Comparison of ENCODE assay signal across 13 mouse cellular contexts in the genomic region with DNA sequence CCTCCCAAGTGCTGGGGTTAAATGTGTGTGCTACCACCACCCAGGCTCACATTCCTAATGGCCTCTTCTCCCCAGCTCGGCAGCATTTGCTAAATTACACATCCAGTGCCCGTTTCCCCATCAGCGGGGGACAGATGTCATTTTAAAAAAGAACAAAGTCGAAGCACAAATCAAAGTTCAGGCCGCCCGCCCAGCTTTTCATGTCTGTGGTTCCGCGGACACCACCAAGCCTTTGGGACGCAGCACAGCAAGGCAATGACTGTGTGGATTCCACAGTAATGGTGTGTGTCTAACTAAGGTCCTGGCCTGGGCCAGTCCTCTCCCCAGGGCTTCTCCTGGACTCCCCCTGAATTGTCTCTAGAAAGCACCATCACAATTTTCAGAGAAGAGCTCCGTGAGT. TPM values are rescaled to one million over a fixed set of nuclear protein-coding genes. Genes with fewer than 3 reads are reported as not detected.
A peak's percentile ranks its signal among the peaks of the same experiment; 100 is the strongest.
DNase-seq lines count a peak whose midpoint lies in the region; ATAC-seq and TF ChIP-seq lines count a peak whose summit lies in the region.
"Had no signal": no experiment of that assay in that cellular context is flagged by ENCODE, and none has a peak within 500 bp of the region (broad histone marks: within the 10 kb centered on the region; RNA-seq: fewer than 3 reads in every experiment).

No protein-coding gene starts in this region.

- TF ChIP-seq POLR2A in ES-Bruce4 (IDR thresholded peaks at IDR 0.05; ENCODE audit: insufficient read depth, low read length), result no peak

- H3K9ac ChIP-seq in forebrain, embryonic 12.5 days, result no peak overlapping the region
- H3K9ac ChIP-seq in forebrain, postnatal 0 days, result no peak overlapping the region
- no peak overlapping the region for H3K9ac ChIP-seq in kidney, postnatal 0 days (ENCODE audit: low read depth, low read length)
- peak overlapping the region; percentile 42 for H3K9ac ChIP-seq in ES-Bruce4 (ENCODE audit: low read depth, poor library complexity, severe bottlenecking)
- H3K9ac ChIP-seq: embryonic facial prominence, embryonic 12.5 days had no signal

- no peak overlapping the region for H3K4me3 ChIP-seq in forebrain, embryonic 12.5 days (replicated peaks)
- no peak overlapping the region for H3K4me3 ChIP-seq in forebrain, postnatal 0 days (ENCODE audit: low read depth, low read length)
- H3K4me3 ChIP-seq in kidney, postnatal 0 days (replicated peaks; ENCODE audit: low read depth, low read length), result no peak overlapping the region
- H3K4me3 ChIP-seq in ES-Bruce4 (ENCODE audit: low read depth, low read length), result no peak overlapping the region
- no peak overlapping the region; the same call in 1 of the 2 replicates for H3K4me3 ChIP-seq in limb, embryonic 10.5 days
- H3K4me3 ChIP-seq: embryonic facial prominence, embryonic 12.5 days had no signal

- 0 out of 2 replicates have a peak overlapping the region, but pooled peaks have one; percentile 2 for H3K4me2 ChIP-seq in forebrain, embryonic 12.5 days
- H3K4me2 ChIP-seq in forebrain, postnatal 0 days (ENCODE audit: low read depth), result no peak overlapping the region
- H3K4me2 ChIP-seq in kidney, postnatal 0 days (ENCODE audit: low read length), result peak overlapping the region; percentile 6; the same call in 1 of the 2 replicates
- H3K4me2 ChIP-seq: embryonic facial prominence, embryonic 12.5 days had no signal

- TF ChIP-seq CTCF in forebrain, postnatal 0 days (IDR thresholded peaks at IDR 0.05; ENCODE audit: low read depth), result no peak
- TF ChIP-seq CTCF in kidney, postnatal 0 days (IDR thresholded peaks at IDR 0.05; ENCODE audit: low read depth), result no peak
- no peak for TF ChIP-seq CTCF in ES-Bruce4 (IDR thresholded peaks at IDR 0.05; ENCODE audit: low read depth, low read length)

- peaks cover 57% of the 10 kb centered on the region for H3K4me1 ChIP-seq in forebrain, embryonic 12.5 days
- 0 out of 2 replicates have a peak, but pooled peaks cover 6% of the 10 kb centered on the region for H3K4me1 ChIP-seq in forebrain, postnatal 0 days (ENCODE audit: insufficient read depth)
- H3K4me1 ChIP-seq in kidney, postnatal 0 days (replicated peaks; ENCODE audit: insufficient read depth, low read length), result peaks cover 46% of the 10 kb centered on the region
- peaks cover 34% of the 10 kb centered on the region for H3K4me1 ChIP-seq in ES-Bruce4 (ENCODE audit: control insufficient read depth, insufficient read depth, low read length)
- peaks cover 98% of the 10 kb centered on the region for H3K4me1 ChIP-seq in limb, embryonic 10.5 days

- ATAC-seq in forebrain, embryonic 12.5 days (ENCODE audit: low FRiP score), result no peak
- no peak for ATAC-seq in forebrain, postnatal 0 days
- no peak for ATAC-seq in kidney, postnatal 0 days (replicated peaks; ENCODE audit: low FRiP score, low read depth)
- ATAC-seq in granulocyte monocyte progenitor cell, adult 5-6 weeks (replicated peaks; ENCODE audit: poor library complexity, severe bottlenecking), result no peak
- ATAC-seq: inflammation-experienced regulatory T-cells, adult 6 months had no signal

- peak overlapping the region; percentile 11; the same call in 1 of the 2 replicates for H3K27ac ChIP-seq in forebrain, embryonic 12.5 days
- H3K27ac ChIP-seq in forebrain, postnatal 0 days (ENCODE audit: low read depth, low read length), result no peak overlapping the region
- 0 out of 2 replicates have a peak overlapping the region, but pooled peaks have one; percentile 57 for H3K27ac ChIP-seq in kidney, postnatal 0 days
- peak overlapping the region; percentile 95 for H3K27ac ChIP-seq in ES-Bruce4 (ENCODE audit: insufficient read depth, low read length)
- H3K27ac ChIP-seq in limb, embryonic 10.5 days, result 0 out of 2 replicates have a peak overlapping the region, but pooled peaks have one; percentile 47
- H3K27ac ChIP-seq: embryonic facial prominence, embryonic 12.5 days had no signal

- H3K9me3 ChIP-seq in forebrain, embryonic 12.5 days, result no peaks in the 10 kb centered on the region
- H3K9me3 ChIP-seq in forebrain, postnatal 0 days (ENCODE audit: low read length), result no peaks in the 10 kb centered on the region
- H3K9me3 ChIP-seq in kidney, postnatal 0 days (replicated peaks; ENCODE audit: low read length), result no peaks in the 10 kb centered on the region
- H3K9me3 ChIP-seq in ES-Bruce4 (replicated peaks; ENCODE audit: control insufficient read depth, insufficient read depth, low read length, poor library complexity, severe bottlenecking), result no peaks in the 10 kb centered on the region
- H3K9me3 ChIP-seq in limb, embryonic 10.5 days (replicated peaks), result no peaks in the 10 kb centered on the region
- H3K9me3 ChIP-seq: embryonic facial prominence, embryonic 12.5 days had no signal

- no peak for DNase-seq in forebrain, postnatal 0 days
- no peak for DNase-seq in kidney, postnatal 0 days (ENCODE audit: low spot score)
- DNase-seq in kidney, adult 9 months, result no peak
- DNase-seq in limb, embryonic 10.5 days (ENCODE audit: low spot score), result no peak
- no peak for DNase-seq in layer of hippocampus, adult 11-12 months (ENCODE audit: low spot score)
- DNase-seq: B cell, adult 2 months; cerebellum, adult 8-10 months; layer of hippocampus, postnatal 36 days had no signal

- WGBS in forebrain, embryonic 12.5 days, result 19% methylated on average over 10 of the region's 10 CpGs
- 33% methylated on average over 10 of the region's 10 CpGs for WGBS in forebrain, postnatal 0 days
- 40% methylated on average over 10 of the region's 10 CpGs for WGBS in kidney, postnatal 0 days
- WGBS in limb, embryonic 10.5 days, result 17% methylated on average over 10 of the region's 10 CpGs

- H3K36me3 ChIP-seq in forebrain, embryonic 12.5 days (replicated peaks), result no peaks in the 10 kb centered on the region
- no peaks in the 10 kb centered on the region for H3K36me3 ChIP-seq in forebrain, postnatal 0 days (ENCODE audit: insufficient read depth)
- H3K36me3 ChIP-seq in kidney, postnatal 0 days (ENCODE audit: insufficient read depth, low read length), result no peaks in the 10 kb centered on the region
- H3K36me3 ChIP-seq in ES-Bruce4 (ENCODE audit: control insufficient read depth, insufficient read depth, low read length, poor library complexity, severe bottlenecking), result no peaks in the 10 kb centered on the region
- H3K36me3 ChIP-seq in limb, embryonic 10.5 days, result no peaks in the 10 kb centered on the region
- H3K36me3 ChIP-seq: embryonic facial prominence, embryonic 12.5 days had no signal

- no peak for TF ChIP-seq EP300 in ES-Bruce4 (IDR thresholded peaks at IDR 0.05; ENCODE audit: insufficient read depth, low read depth, low read length)

- no peaks in the 10 kb centered on the region for H3K27me3 ChIP-seq in forebrain, embryonic 12.5 days
- H3K27me3 ChIP-seq in forebrain, postnatal 0 days (ENCODE audit: insufficient read depth, low read length), result no peaks in the 10 kb centered on the region
- no peaks in the 10 kb centered on the region for H3K27me3 ChIP-seq in kidney, postnatal 0 days (ENCODE audit: insufficient read depth, low read length)
- no peaks in the 10 kb centered on the region for H3K27me3 ChIP-seq in ES-Bruce4 (ENCODE audit: control insufficient read depth, insufficient read depth, low read length, poor library complexity, severe bottlenecking)
- 0 out of 2 replicates have a peak, but pooled peaks cover 14% of the 10 kb centered on the region for H3K27me3 ChIP-seq in limb, embryonic 10.5 days (ENCODE audit: low read depth, poor library complexity, severe bottlenecking)
- H3K27me3 ChIP-seq: embryonic facial prominence, embryonic 12.5 days had no signal

RNA-seq across cellular contexts. Expression of a gene that starts 32.7 kb away (rescaled TPM):
- polyA plus RNA-seq in forebrain, embryonic 12.5 days (2016; fragmentation: Nextera tagmentation; extraction: Ambion mirVana), result 10.4 and 13.6 TPM in 2 replicates
- total RNA-seq in forebrain, postnatal 0 days (2014; rRNA removed), result 26.7 and 32.6 TPM in 2 replicates
- 8.5 and 8.6 TPM in 2 replicates for polyA plus RNA-seq in forebrain, postnatal 0 days (2015; fragmentation: Nextera tagmentation; extraction: Ambion mirVana)
- 5.4 and 6.6 TPM in 2 replicates for polyA plus RNA-seq in kidney, postnatal 0 days (2015; fragmentation: Nextera tagmentation; extraction: Ambion mirVana)
- polyA plus RNA-seq in ES-Bruce4 (2011; ENCODE audit: insufficient read depth, insufficient read length, low read depth, missing spikeins), result 24.5 and 27.4 TPM in 2 replicates
- 4.3 and 4.8 TPM in 2 replicates for polyA plus RNA-seq in limb, embryonic 10.5 days (2016; fragmentation: Nextera tagmentation; extraction: Ambion mirVana)
- total RNA-seq in granulocyte monocyte progenitor cell, adult 5-6 weeks (2014; fragmentation: Nextera tagmentation), result 0.49 and 1.1 TPM in 2 replicates
- 0.72 and 2.2 TPM in 2 replicates for total RNA-seq in granulocyte monocyte progenitor cell, adult 5-6 weeks (2017)
